Mouse (Mus musculus): Measurements from ENCODE around the gene Slc5a8. TPM values are rescaled to one million over a fixed set of nuclear protein-coding genes. Genes with fewer than 3 reads are reported as not detected.

The Slc5a8 gene
- polyA plus RNA-seq, 1 experiment from 2014 or later = 0.97 TPM

Other genes starting within 250 kb of the Slc5a8 start
- 0.48 and 1.2 TPM in 2 replicates for gene Spic, start 201.0 kb upstream of the Slc5a8 start, polyA plus RNA-seq (2015; fragmentation: Nextera tagmentation; extraction: Ambion mirVana)
- 184 and 190 TPM in 2 replicates for gene Arl1, start 155.1 kb upstream of the Slc5a8 start, polyA plus RNA-seq (2015; fragmentation: Nextera tagmentation; extraction: Ambion mirVana)
- gene Utp20, start 59.2 kb upstream of the Slc5a8 start, polyA plus RNA-seq (2015; fragmentation: Nextera tagmentation; extraction: Ambion mirVana) = 15.5 and 15.9 TPM in 2 replicates

All from intestine, embryonic 15.5 days (tissue).